Mouse (Mus musculus) olfactory bulb, adult 2 months (tissue): ENCODE measurements around the gene Aldh6a1. TPM values are rescaled to one million over a fixed set of nuclear protein-coding genes. Genes with fewer than 3 reads are reported as not detected.

Source experiments
- H3K27ac ChIP-seq: fragments of 200-500 bp; 2 replicates; pipeline ENCODE4 v1.5.1; 2012; ENCODE audit warnings: low read depth, low read length; ENCODE audit not compliant: insufficient read depth
- H3K4me1 ChIP-seq: fragments of 200-500 bp; 2 replicates; pipeline ENCODE4 v1.6.1; 2012; ENCODE audit warnings: low read length; ENCODE audit not compliant: control insufficient read depth, insufficient read depth
- H3K4me3 ChIP-seq: fragments of 200-500 bp; 2 replicates; pipeline ENCODE4 v1.5.1; 2012; ENCODE audit warnings: mild to moderate bottlenecking, low read depth, low read length, moderate library complexity; ENCODE audit not compliant: insufficient read depth
- CTCF ChIP-seq: fragments of 200-500 bp; IDR thresholded peaks from 2 replicates; pipeline ENCODE4 v1.5.1; 2012; ENCODE audit warnings: low read depth, mild to moderate bottlenecking, low read length, moderate library complexity; ENCODE audit not compliant: insufficient read depth
- POLR2A ChIP-seq: fragments of 200-500 bp; IDR thresholded peaks from 2 replicates; pipeline ENCODE4 v1.6.1; 2012; ENCODE audit warnings: mild to moderate bottlenecking, low read depth, low read length, moderate library complexity; ENCODE audit not compliant: insufficient read depth
- WGBS: fragments of 180-500 bp; shearing (Covaris S2); methylation state at CpG from one replicate; pipeline ENCODE4 v1.1.7; 2018; 5-methylcytosine and 5-hydroxymethylcytosine counted together
- polyA plus RNA-seq: library from polyadenylated mRNA; stranded (reverse); fragments of >200 nt; gene quantifications from 2 replicates; pipeline ENCODE4 v1.2.4, GENCODE M21; 2012; ENCODE audit warnings: low replicate concordance; ENCODE audit not compliant: missing spikeins, insufficient read depth, insufficient read length

Gene Aldh6a1
- polyA plus RNA-seq, 1 experiment: not detected

DNA sequence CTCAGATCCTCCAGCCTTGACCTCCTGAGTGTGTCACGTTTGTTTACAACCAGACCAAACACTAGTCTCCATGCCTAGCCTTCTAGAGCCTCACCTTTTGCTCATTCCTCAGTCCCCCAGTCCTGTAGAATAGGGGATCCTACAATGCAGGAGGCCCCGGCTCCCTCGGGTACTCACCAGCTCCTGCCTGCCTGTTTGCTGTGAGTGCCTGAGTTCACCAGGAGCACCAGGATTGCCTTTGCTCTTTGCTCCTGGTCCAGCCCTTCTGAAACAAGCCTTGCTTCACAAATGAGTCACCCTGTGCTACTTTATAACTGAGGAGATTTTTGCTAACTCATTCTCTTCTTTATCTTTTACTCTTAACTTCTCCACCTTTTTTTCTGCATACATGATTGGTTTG, 50.2 kb downstream of the Aldh6a1 start:
- Histone ChIP-seq H3K4me1 (no peaks in the 10 kb centered on the region), H3K27ac (no peak overlapping the region), H3K4me3 (no peak overlapping the region)
- 76% methylated on average over 3 of the region's 3 CpGs for WGBS
- TF ChIP-seq CTCF (no peak), POLR2A (no peak)

DNA sequence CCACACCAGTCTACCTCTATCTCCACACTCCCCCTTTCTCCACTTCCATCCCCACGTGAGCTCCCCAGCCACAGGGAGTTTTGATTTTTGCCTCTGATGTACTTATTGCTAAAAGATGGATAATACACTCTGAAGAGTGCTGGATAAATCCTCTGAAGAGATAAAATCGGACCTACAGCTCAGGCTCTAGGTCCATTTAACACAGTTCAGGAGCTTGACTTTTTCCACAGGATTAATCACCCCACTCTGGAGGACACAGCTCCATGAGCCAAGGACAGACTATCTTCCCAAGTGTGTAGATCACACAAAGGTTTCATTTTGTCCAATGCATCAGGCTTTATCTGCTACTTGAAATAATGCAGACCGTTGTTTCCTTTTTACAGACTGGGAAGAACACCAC, 50.7 kb downstream of the Aldh6a1 start:
- no peak overlapping the region for H3K4me3 ChIP-seq
- 88% methylated on average over 3 of the region's 3 CpGs for WGBS
- no peak for TF ChIP-seq CTCF
- no peak for TF ChIP-seq POLR2A
- no peaks in the 10 kb centered on the region for H3K4me1 ChIP-seq
- no peak overlapping the region for H3K27ac ChIP-seq

DNA sequence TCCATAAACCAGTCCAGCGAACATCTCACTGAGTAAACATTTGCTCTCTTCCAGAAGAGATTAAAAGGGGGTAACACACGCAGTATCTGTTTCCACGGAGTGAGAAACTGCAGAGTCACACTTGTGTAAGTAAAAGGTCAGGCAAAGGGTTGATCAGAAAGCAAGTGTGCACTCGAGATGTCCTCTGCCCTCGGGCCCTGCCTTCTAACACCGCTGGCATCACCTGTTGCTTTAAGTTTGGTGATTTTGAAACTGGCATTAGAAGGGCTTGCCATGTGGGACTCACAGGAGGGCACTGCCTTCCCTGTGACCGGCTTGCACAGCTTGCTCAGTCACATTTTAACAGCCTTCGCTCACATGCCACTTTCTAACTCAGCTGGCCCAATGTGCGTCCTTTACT, 51.1 kb downstream of the Aldh6a1 start:
- TF ChIP-seq POLR2A: no peak
- no peak for TF ChIP-seq CTCF
- Histone ChIP-seq H3K4me1 (no peaks in the 10 kb centered on the region), H3K4me3 (no peak overlapping the region), H3K27ac (no peak overlapping the region)
- 83% methylated on average over 9 of the region's 9 CpGs for WGBS

DNA sequence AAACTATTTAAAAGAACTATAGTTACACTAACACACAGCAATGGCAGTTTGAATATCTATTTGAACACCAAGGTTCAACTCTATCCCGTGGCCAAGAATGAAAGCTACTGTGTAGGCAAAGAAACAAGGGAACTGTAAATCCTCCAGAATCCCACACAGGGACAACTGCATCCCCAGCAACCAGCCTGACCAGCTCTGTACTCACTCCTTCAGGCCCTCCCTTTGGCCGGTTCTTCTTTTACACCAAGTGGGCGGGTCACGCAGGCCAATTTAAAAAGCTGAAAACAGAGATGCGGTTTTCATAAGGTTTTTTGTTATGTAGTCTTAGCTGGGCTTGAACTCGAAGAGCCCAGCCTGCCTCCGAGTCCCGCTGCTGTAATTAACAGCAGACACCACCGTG, 51.7 kb downstream of the Aldh6a1 start:
- Histone ChIP-seq H3K4me3 (no peak overlapping the region), H3K27ac (no peak overlapping the region), H3K4me1 (no peaks in the 10 kb centered on the region)
- WGBS: 86% methylated on average over 9 of the region's 9 CpGs
- TF ChIP-seq CTCF (no peak), POLR2A (no peak)

DNA sequence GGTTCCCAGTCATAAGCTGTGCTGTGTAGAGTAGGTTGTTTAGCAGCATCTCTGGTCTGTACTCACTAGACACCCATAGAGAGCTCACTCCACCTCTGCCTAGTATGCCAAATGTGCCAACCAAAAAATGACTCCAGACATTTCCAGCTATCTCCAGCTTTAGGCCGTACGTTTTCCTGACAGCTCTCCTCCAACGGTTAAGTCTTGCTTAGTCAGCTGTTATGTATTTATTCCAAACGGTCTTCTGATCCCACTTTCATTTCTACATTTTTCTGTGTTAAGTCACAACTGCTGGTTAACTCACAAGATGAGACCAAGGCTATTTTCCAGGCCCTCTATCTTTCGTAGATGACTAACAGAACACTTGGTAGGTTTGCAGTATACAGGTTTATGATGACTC, 52.2 kb downstream of the Aldh6a1 start:
- no peaks in the 10 kb centered on the region for H3K4me1 ChIP-seq
- no peak overlapping the region for H3K4me3 ChIP-seq
- TF ChIP-seq CTCF (no peak), POLR2A (no peak)
- no peak overlapping the region for H3K27ac ChIP-seq
- 92% methylated on average over 5 of the region's 5 CpGs for WGBS

DNA sequence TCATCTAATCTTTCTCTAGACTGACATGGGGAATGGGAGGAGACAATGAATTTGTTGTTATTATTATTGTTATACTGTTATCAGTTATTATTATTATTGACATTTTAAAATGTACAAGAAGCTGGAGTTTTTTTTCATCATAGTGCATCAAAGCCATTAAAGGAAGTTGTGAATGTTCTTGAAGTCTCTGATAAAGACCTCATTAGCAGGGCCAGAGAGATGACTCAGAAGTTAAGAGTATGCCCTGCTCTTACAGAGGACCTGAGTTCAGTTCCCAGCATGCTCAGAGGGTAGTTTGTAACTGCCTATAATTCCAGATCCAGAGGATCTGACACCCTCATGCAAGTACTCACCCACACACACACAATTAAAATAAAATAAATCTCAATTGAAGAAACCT, 53.1 kb downstream of the Aldh6a1 start:
- Histone ChIP-seq H3K27ac (no peak overlapping the region), H3K4me3 (no peak overlapping the region), H3K4me1 (no peaks in the 10 kb centered on the region)
- TF ChIP-seq CTCF (no peak), POLR2A (no peak)

DNA sequence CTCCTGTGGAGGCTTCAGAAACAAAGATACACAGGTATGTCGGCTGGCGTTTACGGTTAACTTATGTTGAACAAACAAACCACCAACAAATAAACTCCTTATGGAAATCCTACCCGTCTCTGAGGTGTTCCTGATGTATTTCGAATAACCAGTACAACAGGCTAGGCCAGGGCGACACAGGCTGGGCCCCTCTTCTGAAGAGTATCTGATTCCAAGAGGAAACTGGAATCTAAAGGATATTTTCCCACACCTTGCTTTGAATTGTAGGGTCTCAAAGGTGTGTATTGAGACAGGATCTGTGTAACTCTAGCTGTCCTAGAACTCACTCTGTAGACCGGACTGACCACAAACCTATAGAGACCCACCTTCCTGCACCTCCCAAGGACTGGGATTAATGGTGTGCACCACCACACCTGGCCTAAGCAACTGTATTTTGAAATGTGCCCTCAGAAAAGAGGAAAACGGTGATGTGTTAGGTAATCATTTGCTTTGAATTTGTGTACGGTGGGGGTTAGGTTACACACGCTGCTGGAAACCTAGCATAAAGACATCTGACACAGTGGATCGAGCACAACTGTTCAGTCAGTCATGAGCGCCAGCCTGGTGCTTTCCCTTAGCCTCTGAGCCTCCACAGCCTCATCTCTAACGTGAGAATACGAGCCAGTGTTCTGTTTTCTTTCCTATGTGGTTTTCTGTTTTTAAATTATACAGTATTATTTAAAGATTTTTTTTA, 53.7 kb downstream of the Aldh6a1 start:
- Histone ChIP-seq H3K4me3 (no peak overlapping the region), H3K27ac (no peak overlapping the region), H3K4me1 (no peaks in the 10 kb centered on the region)
- TF ChIP-seq CTCF: no peak
- TF ChIP-seq POLR2A: no peak
- 91% methylated on average over 14 of the region's 14 CpGs for WGBS

DNA sequence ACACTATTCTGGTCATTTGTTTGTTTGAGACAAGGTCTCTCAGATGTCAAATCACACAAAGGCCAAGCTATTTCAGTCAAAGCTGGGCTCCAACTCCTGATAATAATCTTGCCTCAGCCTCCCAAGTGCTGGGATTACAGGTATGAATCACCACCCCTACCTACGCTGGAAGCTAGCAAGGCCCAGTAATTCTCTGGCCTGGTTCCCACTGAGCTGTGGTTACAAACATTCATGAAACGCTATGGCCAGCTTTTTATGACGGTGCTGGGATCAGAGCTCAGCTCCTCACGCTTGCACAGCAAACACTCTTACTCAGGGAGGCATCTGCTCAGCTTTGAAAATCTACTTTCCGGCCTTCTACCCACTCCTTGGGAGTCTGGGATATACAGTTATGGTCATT, 57.0 kb downstream of the Aldh6a1 start:
- H3K4me3 ChIP-seq: no peak overlapping the region
- TF ChIP-seq CTCF (no peak), POLR2A (no peak)
- no peak overlapping the region for H3K27ac ChIP-seq
- no peaks in the 10 kb centered on the region for H3K4me1 ChIP-seq
- WGBS: 88% methylated on average over 5 of the region's 5 CpGs

DNA sequence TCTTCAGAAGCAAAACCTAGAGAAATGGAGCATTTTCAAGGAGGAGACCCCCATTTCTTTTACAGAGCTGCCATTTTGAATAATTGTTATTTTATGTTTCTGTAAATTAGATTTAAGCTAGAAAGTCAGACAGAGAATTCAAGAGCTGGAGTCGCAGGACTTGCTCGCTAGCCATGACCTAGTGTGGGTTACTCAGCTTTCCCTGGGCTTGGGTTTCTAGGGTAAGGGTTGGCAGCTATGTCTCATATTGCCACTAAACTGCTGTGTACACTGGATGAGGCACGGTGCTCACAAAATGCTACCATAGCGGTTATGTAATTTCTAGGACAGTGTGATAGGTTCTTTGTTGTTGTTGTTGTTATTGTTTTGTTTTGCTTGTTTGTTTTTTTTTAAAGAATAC, 58.1 kb downstream of the Aldh6a1 start:
- H3K4me1 ChIP-seq: no peaks in the 10 kb centered on the region
- no peak overlapping the region for H3K4me3 ChIP-seq
- H3K27ac ChIP-seq: no peak overlapping the region
- 97% methylated on average over 4 of the region's 4 CpGs for WGBS
- TF ChIP-seq POLR2A (no peak), CTCF (no peak)

DNA sequence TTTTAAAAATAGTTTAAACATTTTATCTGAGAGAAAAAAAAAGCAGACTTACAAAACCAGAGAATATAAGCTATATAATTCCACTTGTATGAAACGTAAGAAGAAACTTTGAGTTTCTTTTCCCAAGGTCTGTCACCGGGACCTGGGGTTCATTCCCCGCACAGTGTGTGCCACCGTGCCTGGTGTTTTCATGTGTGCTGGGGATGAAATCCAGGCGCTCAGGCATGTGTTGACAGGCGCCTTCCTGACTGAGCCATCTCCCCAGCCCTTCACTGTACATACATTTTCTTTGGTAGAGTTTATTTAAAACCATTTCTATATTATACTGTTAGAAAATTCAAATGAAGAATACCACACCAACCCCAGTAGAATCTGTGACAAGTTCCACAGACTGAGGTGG, 60.5 kb downstream of the Aldh6a1 start:
- Histone ChIP-seq H3K4me3 (no peak overlapping the region), H3K27ac (no peak overlapping the region), H3K4me1 (no peaks in the 10 kb centered on the region)
- TF ChIP-seq CTCF (no peak), POLR2A (no peak)
- 94% methylated on average over 6 of the region's 6 CpGs for WGBS
